Mouse (Mus musculus) Muller cell, postnatal 12 days (primary cell): Measurements from ENCODE around the gene Ppef1.
"Not testable (repeated sequence)": the region's sequence is repeated elsewhere in the genome, so short reads cannot be mapped to it uniquely, and the experiment has no call there.

Source experiments
- DNase-seq: peaks from one replicate; pipeline ENCODE4 v3.0.0-alpha.2; 2015; ENCODE audit errors: inconsistent ontology term

The Ppef1 gene

GRCm38 (mm10) chrX:160735650-160736049 is at the start of gene Ppef1:
Gene Ppef1 (minus strand): TSS chrX:160735765.
- DNase-seq: no peak

- DNase-seq: peak; percentile 24
Observed at GRCm38 (mm10) chrX:160782276-160782675, 46.7 kb upstream of the Ppef1 start.

GRCm38 (mm10) chrX:160773033-160773432 is 37.5 kb upstream of the Ppef1 start:
- no peak for DNase-seq

GRCm38 (mm10) chrX:160769622-160770021 is 34.1 kb upstream of the Ppef1 start:
- DNase-seq: not testable (repeated sequence)

- no peak for DNase-seq
Observed at GRCm38 (mm10) chrX:160767713-160768112, 32.1 kb upstream of the Ppef1 start, which contains the start of gene Rs1. Gene Rs1 (plus strand): TSS chrX:160768013.

GRCm38 (mm10) chrX:160766233-160766616 is 30.7 kb upstream of the Ppef1 start:
- DNase-seq: no peak

GRCm38 (mm10) chrX:160765389-160766232 is 30.0 kb upstream of the Ppef1 start:
- peak; percentile 70 for DNase-seq

- no peak for DNase-seq
Observed at GRCm38 (mm10) chrX:160750808-160751207, 15.2 kb upstream of the Ppef1 start.

- DNase-seq: no peak
Observed at GRCm38 (mm10) chrX:160748653-160749052, 13.1 kb upstream of the Ppef1 start.

- no peak for DNase-seq
Observed at GRCm38 (mm10) chrX:160745399-160745798, 9.8 kb upstream of the Ppef1 start.

GRCm38 (mm10) chrX:160699171-160699570 is 36.4 kb downstream of the Ppef1 start:
- DNase-seq: peak; percentile 4

GRCm38 (mm10) chrX:160691559-160691958 is 44.0 kb downstream of the Ppef1 start:
- no peak for DNase-seq

- DNase-seq: no peak
Observed at GRCm38 (mm10) chrX:160690094-160690493, 45.5 kb downstream of the Ppef1 start.

GRCm38 (mm10) chrX:160669992-160670391 is 65.6 kb downstream of the Ppef1 start:
- DNase-seq: no peak

GRCm38 (mm10) chrX:160610882-160611644 is 124.5 kb downstream of the Ppef1 start:
- no peak for DNase-seq

- no peak for DNase-seq
Observed at GRCm38 (mm10) chrX:160610482-160610881, 125.1 kb downstream of the Ppef1 start.

GRCm38 (mm10) chrX:160609849-160610248 is 125.7 kb downstream of the Ppef1 start:
- no peak for DNase-seq

GRCm38 (mm10) chrX:160603981-160604541 is 131.5 kb downstream of the Ppef1 start:
- DNase-seq: peak; percentile 83

GRCm38 (mm10) chrX:160603316-160603715 is 132.2 kb downstream of the Ppef1 start:
- no peak for DNase-seq

GRCm38 (mm10) chrX:160602770-160603169 is 132.8 kb downstream of the Ppef1 start:
- no peak for DNase-seq

- no peak for DNase-seq
Observed at GRCm38 (mm10) chrX:160601053-160601452, 134.5 kb downstream of the Ppef1 start.
